Mouse (Mus musculus) spleen, postnatal 36 days (tissue): ENCODE measurements around the gene Prpf4.

Source experiments
- DNase-seq, 2 experiments: peaks; one replicate each; pipeline ENCODE4 v3.0.0; 2022; ENCODE audit warnings: low spot score in 2 of 2, mixed read lengths in 1 of 2

The Prpf4 gene

GRCm38 (mm10) chr4:62408601-62409282 lies at the start of gene Prpf4, which contains the start of gene Cdc26:
Gene Prpf4, plus strand, starts transcription at chr4:62408797.
Gene Cdc26, minus strand, starts transcription at chr4:62408642.
- DNase-seq: peak; percentile 98 to 99

GRCm38 (mm10) chr4:62359256-62359775 lies 49.3 kb upstream of the Prpf4 start:
- no peak for DNase-seq

GRCm38 (mm10) chr4:62360088-62360804 lies 48.4 kb upstream of the Prpf4 start, which contains the start of the genes Fkbp15 and Slc31a1:
Gene Fkbp15, minus strand, starts transcription at chr4:62360548.
Gene Slc31a1, plus strand, starts transcription at chr4:62360727.
- DNase-seq: peak; percentile 97 to 98

- no peak for DNase-seq
These were observed 47.7 kb upstream of the Prpf4 start for GRCm38 (mm10) chr4:62360805-62361455.

- no peak for DNase-seq
These were observed 47.0 kb upstream of the Prpf4 start for GRCm38 (mm10) chr4:62361571-62361970.

GRCm38 (mm10) chr4:62361997-62362396 lies 46.6 kb upstream of the Prpf4 start:
- no peak for DNase-seq

- DNase-seq: peak; percentile 19 to 49
These were observed 46.2 kb upstream of the Prpf4 start for GRCm38 (mm10) chr4:62362437-62362836.

GRCm38 (mm10) chr4:62364299-62364698 lies 44.3 kb upstream of the Prpf4 start:
- no peak for DNase-seq

- DNase-seq: no peak
These were observed 42.3 kb upstream of the Prpf4 start for GRCm38 (mm10) chr4:62366291-62366690.

GRCm38 (mm10) chr4:62367586-62367985 lies 41.0 kb upstream of the Prpf4 start:
- DNase-seq: peak in 1 of 2 experiments; percentile 45

GRCm38 (mm10) chr4:62369091-62369490 lies 39.5 kb upstream of the Prpf4 start:
- no peak for DNase-seq

- no peak for DNase-seq
These were observed 36.2 kb upstream of the Prpf4 start for GRCm38 (mm10) chr4:62372410-62372809.

GRCm38 (mm10) chr4:62372818-62373520 lies 35.6 kb upstream of the Prpf4 start:
- DNase-seq: no peak

- no peak for DNase-seq
These were observed 34.9 kb upstream of the Prpf4 start for GRCm38 (mm10) chr4:62373668-62374067.

GRCm38 (mm10) chr4:62374342-62374741 lies 34.3 kb upstream of the Prpf4 start:
- DNase-seq: no peak

GRCm38 (mm10) chr4:62376123-62376522 lies 32.5 kb upstream of the Prpf4 start:
- DNase-seq: no peak

GRCm38 (mm10) chr4:62379724-62380381 lies 28.7 kb upstream of the Prpf4 start:
- no peak for DNase-seq

- no peak for DNase-seq
These were observed 25.4 kb upstream of the Prpf4 start for GRCm38 (mm10) chr4:62383207-62383606.

GRCm38 (mm10) chr4:62383752-62384151 lies 24.8 kb upstream of the Prpf4 start:
- no peak for DNase-seq

- DNase-seq: no peak
These were observed 24.4 kb upstream of the Prpf4 start for GRCm38 (mm10) chr4:62384159-62384558.

- no peak for DNase-seq
These were observed 23.2 kb upstream of the Prpf4 start for GRCm38 (mm10) chr4:62385439-62385838.
